ENCODE assay signal across 9 mouse cellular contexts in the genomic region with DNA sequence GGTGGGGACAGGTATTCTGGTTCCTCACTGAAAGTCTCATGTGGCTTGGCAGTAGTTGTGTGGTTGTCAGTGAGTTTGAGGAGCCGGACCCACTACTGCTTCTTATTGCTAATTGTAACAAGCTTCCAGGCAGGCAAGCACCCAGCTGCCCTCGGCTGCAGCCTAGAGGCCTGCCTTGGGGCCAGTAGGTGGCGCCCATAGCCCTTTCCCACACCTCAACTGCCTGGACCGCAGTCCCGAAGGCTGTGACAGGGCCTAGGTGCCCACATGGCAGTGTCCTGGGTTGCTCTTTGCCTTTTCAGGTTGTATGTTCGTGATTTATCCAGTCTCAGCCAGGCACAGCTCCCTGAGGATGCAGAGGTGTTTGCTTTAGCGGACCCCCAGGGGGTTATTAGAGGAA. TPM values are rescaled to one million over a fixed set of nuclear protein-coding genes. Genes with fewer than 3 reads are reported as not detected.
DNase-seq lines count a peak whose midpoint lies in the region; ATAC-seq lines count a peak whose summit lies in the region.
"Had no signal": no experiment of that assay in that cellular context is flagged by ENCODE, and none has a peak within 500 bp of the region (broad histone marks: within the 10 kb centered on the region; RNA-seq: fewer than 3 reads in every experiment).

No protein-coding gene starts in this region.

- peak; percentile 90 for ATAC-seq in hindbrain, embryonic 15.5 days (ENCODE audit: low FRiP score, low read depth)

- DNase-seq in Muller cell, postnatal 12 days (ENCODE audit: inconsistent ontology term), result peak; percentile 58
- DNase-seq in cerebellum, postnatal 25 days, result peak; percentile 83 to 90
- peak; percentile 73 for DNase-seq in gastrocnemius, adult 18-20 months (ENCODE audit: low spot score)
- DNase-seq in layer of hippocampus, postnatal 25 days (ENCODE audit: extremely low spot score in 1 of 2, low spot score in 1 of 2), result peak; percentile 68 to 77
- DNase-seq in lung, postnatal 25 days (ENCODE audit: low spot score), result peak; percentile 81
- peak; percentile 77 for DNase-seq in retina, postnatal 1 day
- DNase-seq in thymus, postnatal 36 days, result peak; percentile 73 to 75

- H3K27ac ChIP-seq in hindbrain, embryonic 15.5 days (replicated peaks), result no peak overlapping the region
- H3K27ac ChIP-seq: macrophage had no signal

- peaks cover 41% of the 10 kb centered on the region for H3K4me1 ChIP-seq in hindbrain, embryonic 15.5 days (replicated peaks)

- H3K36me3 ChIP-seq in hindbrain, embryonic 15.5 days, result no peaks in the 10 kb centered on the region

- no peaks in the 10 kb centered on the region for H3K9me3 ChIP-seq in hindbrain, embryonic 15.5 days

- no peak overlapping the region for H3K9ac ChIP-seq in hindbrain, embryonic 15.5 days

- H3K4me2 ChIP-seq in hindbrain, embryonic 15.5 days, result no peak overlapping the region

- WGBS in hindbrain, embryonic 15.5 days, result 15% methylated on average over 7 of the region's 7 CpGs

- H3K27me3 ChIP-seq in hindbrain, embryonic 15.5 days, result no peaks in the 10 kb centered on the region

- no peak overlapping the region for H3K4me3 ChIP-seq in hindbrain, embryonic 15.5 days

RNA-seq across cellular contexts. Expression of a gene that starts 16.2 kb away (rescaled TPM):
- total RNA-seq in gastrocnemius, adult 18-20 months (2021), result 10 to 100 TPM; 65.6 to 68.6 TPM
- polyA plus RNA-seq in hindbrain, embryonic 15.5 days (2015; fragmentation: Nextera tagmentation; extraction: Ambion mirVana), result 37.5 and 43.5 TPM in 2 replicates
- 10 to 100 TPM; 55.1 to 56.1 TPM for total RNA-seq in layer of hippocampus, postnatal 25 days (2021)
